Mouse (Mus musculus) lung, postnatal 0 days (tissue): ENCODE results near the gene Nrp2.

ENCODE experiments used
- CTCF ChIP-seq: IDR thresholded peaks from 2 replicates; pipeline ENCODE4 v1.5.1; 2016; ENCODE audit warnings: antibody characterized with exemption, mild to moderate bottlenecking
- EP300 ChIP-seq: IDR thresholded peaks from 2 replicates; pipeline ENCODE4 v1.6.1; 2016; ENCODE audit warnings: antibody characterized with exemption, mild to moderate bottlenecking, control low read depth

- TF ChIP-seq CTCF: no peak
- no peak for TF ChIP-seq EP300
These were observed 135.5 kb downstream of the Nrp2 start for GRCm38 (mm10) chr1:62838631-62839030.
